Mouse (Mus musculus) neural tube, embryonic 15.5 days (tissue): ENCODE measurements at regions not wholly inside any gene's neighbourhood (a gene's known extent, or its start where the extent isn't known, plus 50 kb on each side); places are given as distances from the start of the nearest gene placed in this dataset.

Source experiments
- ATAC-seq: fragments of 200-750 bp; cut with Nextera tagmentation; 2 replicates; pipeline ENCODE4 v1.8.0; 2017; ENCODE audit warnings: mild to moderate bottlenecking, moderate TSS enrichment, moderate library complexity; ENCODE audit not compliant: low FRiP score
- H3K27ac ChIP-seq: fragments of 300-500 bp; sonication (generic); replicated peaks from 2 replicates; pipeline ENCODE4 v1.5.1; 2015; ENCODE audit warnings: mild to moderate bottlenecking, inconsistent platforms
- H3K27me3 ChIP-seq: fragments of 300-500 bp; sonication (generic); replicated peaks from 2 replicates; pipeline ENCODE4 v1.6.1; 2015; ENCODE audit warnings: inconsistent platforms
- H3K36me3 ChIP-seq: fragments of 300-500 bp; sonication (generic); 2 replicates; pipeline ENCODE4 v1.6.1; 2015; ENCODE audit warnings: inconsistent platforms
- H3K4me1 ChIP-seq: fragments of 300-500 bp; sonication (generic); 2 replicates; pipeline ENCODE4 v1.6.1; 2015; ENCODE audit warnings: inconsistent platforms
- H3K4me2 ChIP-seq: fragments of 300-500 bp; sonication (generic); 2 replicates; pipeline ENCODE4 v1.6.1; 2015; ENCODE audit warnings: inconsistent platforms, mild to moderate bottlenecking, moderate library complexity
- H3K4me3 ChIP-seq: fragments of 300-500 bp; sonication (generic); replicated peaks from 2 replicates; pipeline ENCODE4 v1.5.1; 2015; ENCODE audit warnings: mild to moderate bottlenecking, inconsistent platforms
- H3K9ac ChIP-seq: fragments of 300-500 bp; sonication (generic); replicated peaks from 2 replicates; pipeline ENCODE4 v1.6.1; 2015; ENCODE audit warnings: mild to moderate bottlenecking, inconsistent platforms
- H3K9me3 ChIP-seq: fragments of 300-500 bp; sonication (generic); replicated peaks from 2 replicates; pipeline ENCODE4 v1.6.1; 2016; ENCODE audit warnings: inconsistent platforms
- WGBS: fragments of 180-500 bp; shearing (Covaris S2); methylation state at CpG from one replicate; pipeline ENCODE4 v1.1.7; 2015; ENCODE audit warnings: mixed read lengths; 5-methylcytosine and 5-hydroxymethylcytosine counted together

- no peak overlapping the region for H3K9ac ChIP-seq
- no peak overlapping the region for H3K4me2 ChIP-seq
- no peaks in the 10 kb centered on the region for H3K27me3 ChIP-seq
- H3K9me3 ChIP-seq = no peaks in the 10 kb centered on the region
- H3K4me1 ChIP-seq = peaks cover 19% of the 10 kb centered on the region
- H3K36me3 ChIP-seq = no peaks in the 10 kb centered on the region
- H3K27ac ChIP-seq = no peak overlapping the region
- no peak overlapping the region for H3K4me3 ChIP-seq
- WGBS = 64% methylated on average over 7 of the region's 8 CpGs
- ATAC-seq = 0 out of 2 replicates have a peak, but pooled peaks have one; percentile 58
These were observed 91.5 kb upstream of the Slc45a1 start for GRCm38 (mm10) chr4:150743508-150743907.

DNA sequence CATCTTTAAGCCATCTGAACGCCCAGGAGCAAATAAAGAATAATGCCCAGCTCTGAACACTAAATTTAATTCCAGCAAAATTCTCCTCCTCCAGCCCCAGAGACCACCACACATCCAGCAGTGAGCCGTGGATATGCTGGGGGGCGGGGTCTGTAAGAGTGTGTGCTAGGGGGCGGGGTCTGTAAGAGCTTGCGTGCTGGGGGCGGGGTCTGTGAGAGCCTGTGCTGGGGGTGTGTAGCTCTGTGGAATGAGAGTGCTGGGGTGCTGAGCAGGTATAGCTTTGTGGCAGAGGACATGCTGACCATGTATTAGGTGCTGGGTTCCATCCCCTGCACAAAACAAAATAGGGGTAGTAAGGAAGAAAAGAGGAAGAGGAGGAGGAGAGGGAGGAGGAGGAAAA is 91.1 kb upstream of the Slc45a1 start:
- Histone ChIP-seq H3K27ac (no peak overlapping the region), H3K4me2 (no peak overlapping the region), H3K9me3 (no peaks in the 10 kb centered on the region), H3K4me1 (peaks cover 19% of the 10 kb centered on the region), H3K36me3 (no peaks in the 10 kb centered on the region), H3K4me3 (no peak overlapping the region), H3K9ac (no peak overlapping the region), H3K27me3 (no peaks in the 10 kb centered on the region)
- ATAC-seq = peak; percentile 72; the same call in 1 of the 2 replicates
- WGBS = 32% methylated on average over 6 of the region's 6 CpGs

GRCm38 (mm10) chr4:150741810-150742209 is 89.8 kb upstream of the Slc45a1 start:
- Histone ChIP-seq H3K9ac (no peak overlapping the region), H3K36me3 (no peaks in the 10 kb centered on the region), H3K4me1 (peaks cover 19% of the 10 kb centered on the region), H3K4me2 (no peak overlapping the region), H3K4me3 (no peak overlapping the region), H3K27me3 (no peaks in the 10 kb centered on the region), H3K9me3 (no peaks in the 10 kb centered on the region), H3K27ac (no peak overlapping the region)
- WGBS = 92% methylated on average over 4 of the region's 4 CpGs
- ATAC-seq = no peak

DNA sequence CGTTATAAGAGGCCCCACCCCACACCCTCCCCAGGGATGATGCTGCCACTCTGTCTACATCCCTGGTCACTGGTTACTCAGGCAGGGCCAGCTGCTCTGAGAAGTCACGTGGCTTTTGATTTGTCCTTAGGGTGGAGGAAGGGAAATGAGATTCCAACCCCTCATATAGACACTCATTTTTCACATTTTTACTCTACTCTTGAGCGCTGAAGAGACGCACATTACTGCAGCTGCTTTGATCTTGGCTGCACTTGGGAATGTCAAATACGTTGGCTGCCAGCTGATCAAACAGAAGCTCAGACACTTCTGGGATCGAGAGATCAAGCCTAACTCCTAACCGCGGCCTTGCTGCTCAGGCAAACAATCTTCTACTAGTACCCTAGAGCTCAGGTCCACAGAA is 88.2 kb upstream of the Slc45a1 start:
- ATAC-seq = no peak
- no peak overlapping the region for H3K9ac ChIP-seq
- 52% methylated on average over 8 of the region's 8 CpGs for WGBS
- H3K4me1 ChIP-seq = peaks cover 9% of the 10 kb centered on the region; the same call in 1 of the 2 replicates
- H3K36me3 ChIP-seq = no peaks in the 10 kb centered on the region
- H3K9me3 ChIP-seq = no peaks in the 10 kb centered on the region
- 0 out of 2 replicates have a peak overlapping the region, but pooled peaks have one; percentile 5 for H3K27ac ChIP-seq
- H3K4me3 ChIP-seq = no peak overlapping the region
- no peak overlapping the region for H3K4me2 ChIP-seq
- no peaks in the 10 kb centered on the region for H3K27me3 ChIP-seq

- 82% methylated on average over 9 of the region's 9 CpGs for WGBS
- Histone ChIP-seq H3K27me3 (no peaks in the 10 kb centered on the region), H3K27ac (no peak overlapping the region), H3K4me1 (peaks cover 9% of the 10 kb centered on the region; the same call in 1 of the 2 replicates), H3K4me3 (no peak overlapping the region), H3K9ac (no peak overlapping the region), H3K9me3 (no peaks in the 10 kb centered on the region), H3K36me3 (no peaks in the 10 kb centered on the region), H3K4me2 (no peak overlapping the region)
- ATAC-seq = no peak
These were observed 86.8 kb upstream of the Slc45a1 start for GRCm38 (mm10) chr4:150738736-150739135.

GRCm38 (mm10) chr4:150730061-150730812 is 78.3 kb upstream of the Slc45a1 start:
- WGBS = 4% methylated on average over 12 of the region's 12 CpGs
- H3K9ac ChIP-seq = no peak overlapping the region

DNA sequence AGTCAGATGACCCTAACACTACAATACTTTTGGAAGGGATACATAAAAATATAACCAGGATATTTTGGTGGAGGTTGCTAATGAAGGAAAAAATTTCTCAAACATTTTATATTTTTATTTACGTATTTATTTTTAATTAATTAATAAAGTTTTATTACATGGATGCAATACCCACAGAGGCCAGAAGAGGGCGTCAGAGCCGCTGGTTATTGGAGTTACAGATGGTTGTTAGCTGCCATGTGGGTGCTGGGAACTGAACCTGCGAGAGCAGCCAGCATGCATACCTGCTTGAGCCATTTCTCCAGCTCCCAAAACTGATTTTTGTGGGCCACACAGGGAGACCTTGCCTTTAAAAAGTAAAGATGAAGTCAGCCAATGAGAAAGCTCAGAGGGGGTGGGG is 74.6 kb upstream of the Slc45a1 start:
- ATAC-seq = no peak
- no peaks in the 10 kb centered on the region for H3K36me3 ChIP-seq

More at GRCm38 (mm10) chr4:150730061-150730812, 78.3 kb upstream of the Slc45a1 start:
- Histone ChIP-seq H3K4me3 (no peak overlapping the region), H3K27me3 (no peaks in the 10 kb centered on the region), H3K9me3 (no peaks in the 10 kb centered on the region), H3K27ac (peak overlapping the region; percentile 65), H3K36me3 (no peaks in the 10 kb centered on the region), H3K4me1 (peaks cover 11% of the 10 kb centered on the region), H3K4me2 (no peak overlapping the region)
- ATAC-seq = peak; percentile 73; the same call in 1 of the 2 replicates

GRCm38 (mm10) chr4:150726136-150726480 is 74.1 kb upstream of the Slc45a1 start:
- H3K27me3 ChIP-seq = no peaks in the 10 kb centered on the region
- ATAC-seq = no peak
- H3K27ac ChIP-seq = no peak overlapping the region
- H3K36me3 ChIP-seq = no peaks in the 10 kb centered on the region
- H3K9ac ChIP-seq = no peak overlapping the region
- 95% methylated on average over 3 of the region's 3 CpGs for WGBS
- no peaks in the 10 kb centered on the region for H3K9me3 ChIP-seq
- no peak overlapping the region for H3K4me3 ChIP-seq
- H3K4me2 ChIP-seq = no peak overlapping the region
- H3K4me1 ChIP-seq = peaks cover 20% of the 10 kb centered on the region

More for the DNA sequence above, 74.6 kb upstream of the Slc45a1 start:
- H3K4me2 ChIP-seq = no peak overlapping the region
- H3K4me1 ChIP-seq = peaks cover 19% of the 10 kb centered on the region
- no peaks in the 10 kb centered on the region for H3K27me3 ChIP-seq
- H3K27ac ChIP-seq = no peak overlapping the region
- no peak overlapping the region for H3K9ac ChIP-seq
- WGBS = 61% methylated on average over 4 of the region's 4 CpGs
- no peaks in the 10 kb centered on the region for H3K9me3 ChIP-seq
- H3K4me3 ChIP-seq = no peak overlapping the region

DNA sequence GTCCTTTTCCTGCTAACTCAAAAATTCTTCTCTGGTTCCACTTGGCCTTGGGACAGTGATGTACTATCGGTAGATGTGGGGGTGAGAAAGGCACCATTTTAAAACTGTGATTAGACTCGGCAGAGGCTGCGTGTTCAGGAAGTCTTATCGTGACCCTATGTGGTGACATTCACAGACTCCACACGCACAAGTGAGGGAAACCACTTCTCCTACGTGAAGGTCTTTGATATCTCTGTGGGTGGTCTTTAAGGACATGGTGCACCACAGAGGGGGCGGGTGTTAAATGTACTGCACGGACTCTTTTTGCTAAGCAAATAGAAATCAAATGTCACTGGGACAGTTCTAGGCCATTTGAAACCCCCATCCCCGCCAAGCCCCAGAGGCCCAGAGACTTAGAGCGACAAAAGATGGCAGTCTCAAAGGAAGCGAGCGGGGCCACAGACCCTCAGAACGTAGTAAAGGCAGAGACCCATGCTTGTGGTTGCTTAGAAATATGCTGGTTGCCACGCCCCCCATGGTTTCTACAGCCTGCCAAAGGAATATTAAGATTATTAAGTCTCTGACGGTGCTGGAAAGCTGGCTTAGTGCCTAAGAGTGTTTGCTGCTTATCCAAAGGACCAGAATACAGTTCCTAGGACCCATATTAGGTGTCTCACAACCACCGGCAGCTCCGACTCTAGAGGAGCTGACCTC is 73.6 kb upstream of the Slc45a1 start:
- Histone ChIP-seq H3K27me3 (no peaks in the 10 kb centered on the region), H3K4me3 (no peak overlapping the region), H3K9me3 (no peaks in the 10 kb centered on the region), H3K27ac (no peak overlapping the region), H3K4me2 (no peak overlapping the region), H3K4me1 (peaks cover 16% of the 10 kb centered on the region), H3K9ac (no peak overlapping the region), H3K36me3 (no peaks in the 10 kb centered on the region)
- no peak for ATAC-seq
- 81% methylated on average over 17 of the region's 17 CpGs for WGBS

GRCm38 (mm10) chr4:150724823-150725222 is 72.8 kb upstream of the Slc45a1 start:
- Histone ChIP-seq H3K9me3 (no peaks in the 10 kb centered on the region), H3K27ac (no peak overlapping the region), H3K36me3 (no peaks in the 10 kb centered on the region), H3K9ac (no peak overlapping the region), H3K4me2 (no peak overlapping the region), H3K27me3 (no peaks in the 10 kb centered on the region), H3K4me1 (peaks cover 9% of the 10 kb centered on the region), H3K4me3 (no peak overlapping the region)
- no peak for ATAC-seq
- WGBS = 88% methylated on average over 11 of the region's 11 CpGs

DNA sequence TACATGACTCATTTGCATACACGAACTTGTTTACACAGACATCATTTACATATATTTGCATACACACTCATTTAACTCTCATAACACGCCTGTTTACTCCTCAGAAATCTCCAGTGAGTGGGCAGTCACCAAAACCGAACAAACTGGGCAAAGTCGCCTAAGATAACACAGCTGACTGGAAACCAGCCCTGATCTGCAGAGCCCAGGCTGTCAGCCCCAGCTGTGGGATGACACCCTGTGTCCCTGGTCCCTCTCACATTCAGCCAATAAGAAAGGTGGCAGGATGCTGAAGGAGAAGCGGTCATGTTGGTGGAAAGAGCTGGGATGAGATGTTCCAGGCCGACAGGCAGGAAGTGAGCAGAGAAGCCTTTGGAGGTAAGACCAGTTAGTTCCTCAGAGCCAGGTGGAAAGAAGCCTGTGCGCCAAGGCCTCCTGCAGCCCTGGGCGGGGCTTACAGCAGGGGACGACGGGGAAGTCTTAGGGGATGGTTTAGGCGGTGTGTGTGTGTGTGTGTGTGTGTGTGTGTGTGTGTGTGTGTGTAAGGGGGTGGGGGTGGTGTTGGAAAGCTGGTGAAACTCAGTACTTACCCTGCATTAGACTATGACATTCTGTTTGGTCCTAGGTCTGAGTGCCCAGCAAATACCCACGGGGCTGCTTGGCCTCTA is 69.8 kb upstream of the Slc45a1 start:
- Histone ChIP-seq H3K9ac (no peak overlapping the region), H3K4me3 (no peak overlapping the region), H3K27me3 (no peaks in the 10 kb centered on the region), H3K4me1 (peaks cover 18% of the 10 kb centered on the region; the same call in 1 of the 2 replicates), H3K27ac (no peak overlapping the region), H3K4me2 (no peak overlapping the region), H3K9me3 (no peaks in the 10 kb centered on the region), H3K36me3 (no peaks in the 10 kb centered on the region)
- ATAC-seq = no peak
- WGBS = 32% methylated on average over 12 of the region's 12 CpGs
